Mouse (Mus musculus) bone marrow, adult 2 months (tissue): ENCODE measurements around the gene Cybrd1.

Experiments used
- CTCF ChIP-seq: fragments of 200-500 bp; IDR thresholded peaks from 2 replicates; pipeline ENCODE4 v1.5.1; 2011; ENCODE audit warnings: low read length, control low read depth; ENCODE audit not compliant: control insufficient read depth, insufficient read depth
- POLR2A ChIP-seq: fragments of 200-500 bp; IDR thresholded peaks from 2 replicates; pipeline ENCODE4 v1.6.1; 2011; ENCODE audit warnings: low read depth, mild to moderate bottlenecking, control low read depth, low read length, borderline replicate concordance; ENCODE audit not compliant: control insufficient read depth

GRCm38 (mm10) chr2:71120844-71121243 is 3.1 kb downstream of the Cybrd1 start:
- TF ChIP-seq CTCF (no peak), POLR2A (no peak)
